Mouse (Mus musculus): ENCODE results near the gene Phf24.

DNA sequence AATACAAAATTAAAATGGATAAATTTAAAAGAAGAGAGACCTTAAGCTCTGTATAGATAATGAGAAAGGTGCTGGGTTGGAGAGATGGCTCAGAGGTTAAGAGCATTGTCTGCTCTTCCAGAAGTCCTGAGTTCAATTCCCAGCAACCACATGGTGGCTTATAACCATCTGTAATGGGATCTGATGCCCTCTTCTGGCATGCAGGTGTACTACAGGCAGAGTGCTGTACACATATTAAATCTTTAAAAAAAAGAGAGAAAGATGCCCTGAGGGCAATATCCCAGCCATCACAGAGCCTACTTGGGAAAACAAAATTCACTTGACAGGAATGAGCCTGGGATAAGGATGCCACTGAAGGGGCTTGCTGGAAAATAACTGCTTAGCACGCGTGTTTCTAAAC lies 47.0 kb downstream of the Phf24 start:
- TF ChIP-seq POLR2A (IDR thresholded peaks at IDR 0.05; ENCODE audit: insufficient read depth, low read length) (no peak), EP300 (IDR thresholded peaks at IDR 0.05; ENCODE audit: insufficient read depth, low read depth, low read length) (no peak)

All from ES-Bruce4 (cell line).